ENCODE assay signal across 9 mouse cellular contexts in genomic region chr9:107295616-107296015, GRCm38 (mm10). TPM values are rescaled to one million over a fixed set of nuclear protein-coding genes. Genes with fewer than 3 reads are reported as not detected.
DNase-seq lines count a peak whose midpoint lies in the region; ATAC-seq and TF ChIP-seq lines count a peak whose summit lies in the region.
"Had no signal": no experiment of that assay in that cellular context is flagged by ENCODE, and none has a peak within 500 bp of the region (broad histone marks: within the 10 kb centered on the region; RNA-seq: fewer than 3 reads in every experiment).

No protein-coding gene starts in this region.

- DNase-seq in heart, embryonic 10.5 days (ENCODE audit: low spot score) = no peak
- no peak for DNase-seq in heart, adult 18-20 months
- no peak for DNase-seq in CH12.LX (ENCODE audit: extremely low read depth)
- no peak for DNase-seq in heart, postnatal 0 days (ENCODE audit: low spot score)
- DNase-seq in layer of hippocampus, adult 9-10 months (ENCODE audit: low spot score) = no peak
- no peak for DNase-seq in gastrocnemius, adult 18-20 months (ENCODE audit: low spot score)
- DNase-seq in urinary bladder, postnatal 36 days (ENCODE audit: low spot score in 2 of 2) = no peak

- in situ Hi-C loops in CH12.LX (cut with MboI; ENCODE audit: low pct_ligation_motif_present, low pct_unique_long_range_greater_than_20kb, low sequenced_read_pairs) = loop anchor here (5.0 to 25.0 kb wide), 3 partner anchors 42 to 633 kb away; partner anchors contain the start of genes Grm2 and Hemk1

- peaks cover 4% of the 10 kb centered on the region for H3K36me3 ChIP-seq in heart, embryonic 10.5 days
- H3K36me3 ChIP-seq in CH12.LX (replicated peaks in 1 of 2; ENCODE audit: control insufficient read depth in 1 of 2, insufficient read depth in 1 of 2, low read length in 1 of 2) = peaks cover 4 to 9% of the 10 kb centered on the region in 2 experiments
- peaks cover 9% of the 10 kb centered on the region for H3K36me3 ChIP-seq in heart, postnatal 0 days (replicated peaks; ENCODE audit: control insufficient read depth, insufficient read depth, low read length)
- peaks cover 5% of the 10 kb centered on the region for H3K36me3 ChIP-seq in lung, embryonic 16.5 days (ENCODE audit: control insufficient read depth, insufficient read depth, low read length)

- no peaks in the 10 kb centered on the region for H3K9me3 ChIP-seq in heart, embryonic 10.5 days
- H3K9me3 ChIP-seq in CH12.LX (replicated peaks; ENCODE audit: low read length) = no peaks in the 10 kb centered on the region
- H3K9me3 ChIP-seq in heart, postnatal 0 days (replicated peaks; ENCODE audit: control insufficient read depth, low read length) = no peaks in the 10 kb centered on the region
- H3K9me3 ChIP-seq in lung, embryonic 16.5 days (ENCODE audit: control insufficient read depth, low read length) = no peaks in the 10 kb centered on the region

- ATAC-seq in heart, postnatal 0 days (ENCODE audit: insufficient read depth, low read depth) = no peak
- ATAC-seq in lung, embryonic 16.5 days (ENCODE audit: low read depth) = no peak

- H3K79me2 ChIP-seq in CH12.LX (replicated peaks; ENCODE audit: control insufficient read depth, extremely low read depth, insufficient read depth, poor library complexity, severe bottlenecking) = peaks cover 5% of the 10 kb centered on the region

- H3K4me1 ChIP-seq in heart, embryonic 10.5 days = peaks cover 43% of the 10 kb centered on the region
- peaks cover 22 to 24% of the 10 kb centered on the region in 2 experiments for H3K4me1 ChIP-seq in CH12.LX (ENCODE audit: control insufficient read depth in 1 of 2, insufficient read depth in 2 of 2)
- peaks cover 12% of the 10 kb centered on the region; the same call in 1 of the 2 replicates for H3K4me1 ChIP-seq in heart, postnatal 0 days (ENCODE audit: control insufficient read depth, insufficient read depth)
- peaks cover 15% of the 10 kb centered on the region for H3K4me1 ChIP-seq in lung, embryonic 16.5 days (replicated peaks; ENCODE audit: control insufficient read depth, insufficient read depth, low read length)

- no peak; the same call in 1 of the 2 replicates for TF ChIP-seq RAD21 in CH12.LX (IDR thresholded peaks at IDR 0.05; ENCODE audit: low read depth, low read length)

- TF ChIP-seq CTCF in CH12.LX (conservative IDR thresholded peaks at IDR 0.05 in 1 of 2, IDR thresholded peaks at IDR 0.05 in 1 of 2; ENCODE audit: low read depth in 2 of 2, low read length in 2 of 2) = no peak
- TF ChIP-seq CTCF in heart, postnatal 0 days (IDR thresholded peaks at IDR 0.05; ENCODE audit: low read depth) = no peak

- H3K27me3 ChIP-seq in heart, embryonic 10.5 days (ENCODE audit: insufficient read depth, poor library complexity, severe bottlenecking) = peaks cover 15% of the 10 kb centered on the region
- H3K27me3 ChIP-seq in CH12.LX (replicated peaks) = peaks cover 8% of the 10 kb centered on the region
- no peaks in the 10 kb centered on the region for H3K27me3 ChIP-seq in heart, postnatal 0 days (ENCODE audit: control insufficient read depth, insufficient read depth, low read length)
- H3K27me3 ChIP-seq in lung, embryonic 16.5 days (ENCODE audit: control insufficient read depth, insufficient read depth, low read depth, low read length) = no peaks in the 10 kb centered on the region
- H3K27me3 ChIP-seq: Patski had no signal

- WGBS in heart, embryonic 10.5 days = 35% methylated on average over 4 of the region's 4 CpGs
- 24% methylated on average over 4 of the region's 4 CpGs for WGBS in heart, postnatal 0 days
- 27% methylated on average over 4 of the region's 4 CpGs for WGBS in lung, embryonic 16.5 days

- H3K27ac ChIP-seq in heart, embryonic 10.5 days = peak overlapping the region; percentile 90; the same call in 1 of the 2 replicates
- peak overlapping the region; percentile 12; the same call in 1 of the 2 replicates for H3K27ac ChIP-seq in CH12.LX (ENCODE audit: insufficient read depth, low read depth)
- H3K27ac ChIP-seq in heart, postnatal 0 days (ENCODE audit: low read depth) = peak overlapping the region; percentile 94
- peak overlapping the region; percentile 78; the same call in 1 of the 2 replicates for H3K27ac ChIP-seq in lung, embryonic 16.5 days (ENCODE audit: low read length)

- H3K4me2 ChIP-seq in CH12.LX (ENCODE audit: insufficient read depth, low read depth, poor library complexity, severe bottlenecking) = peak overlapping the region; percentile 35
- H3K4me2 ChIP-seq in heart, postnatal 0 days (ENCODE audit: low read depth, low read length) = peak overlapping the region; percentile 89
- peak overlapping the region; percentile 91 for H3K4me2 ChIP-seq in lung, embryonic 16.5 days (ENCODE audit: low read depth, low read length)

- TF ChIP-seq POLR2A in CH12.LX (IDR thresholded peaks at IDR 0.05; ENCODE audit: low read depth, low read length) = no peak

- peak overlapping the region; percentile 94; the same call in 1 of the 2 replicates for H3K9ac ChIP-seq in CH12.LX (ENCODE audit: insufficient read depth, low read depth)
- H3K9ac ChIP-seq in heart, postnatal 0 days (replicated peaks; ENCODE audit: low read depth, low read length) = no peak overlapping the region
- H3K9ac ChIP-seq in lung, embryonic 16.5 days (ENCODE audit: low read length) = no peak overlapping the region

- dilution Hi-C loops in CH12.LX (cut with MboI; ENCODE audit: extremely low pct_ligation_motif_present, extremely low pct_unique_long_range_greater_than_20kb, low sequenced_read_pairs) = no loop called here

- peak overlapping the region; percentile 80 for H3K4me3 ChIP-seq in heart, embryonic 10.5 days
- H3K4me3 ChIP-seq in CH12.LX (replicated peaks in 1 of 3; ENCODE audit: low read depth in 2 of 3, low read length in 2 of 3, poor library complexity in 1 of 3) = peak overlapping the region; percentile 63 to 93 (median 73)
- peak overlapping the region; percentile 77 for H3K4me3 ChIP-seq in heart, postnatal 0 days (ENCODE audit: low read depth, low read length)
- H3K4me3 ChIP-seq in lung, embryonic 16.5 days (ENCODE audit: low read length) = peak overlapping the region; percentile 80; the same call in 1 of the 2 replicates

- no peak for TF ChIP-seq EP300 in CH12.LX (IDR thresholded peaks at IDR 0.05; ENCODE audit: low read length)
- no peak for TF ChIP-seq EP300 in heart, postnatal 0 days (IDR thresholded peaks at IDR 0.05; ENCODE audit: low read depth)

TF ChIP-seq in CH12.LX, 34 proteins besides CTCF, POLR2A, EP300 and RAD21 (continues in another document):
- TF ChIP-seq CHD2 (IDR thresholded peaks at IDR 0.05; ENCODE audit: low read length) = no peak
- TF ChIP-seq SIN3A (IDR thresholded peaks at IDR 0.05; ENCODE audit: low read length) = 0 out of 2 replicates have a peak, but pooled peaks have one; percentile 23
- no peak for TF ChIP-seq UBTF (IDR thresholded peaks at IDR 0.05; ENCODE audit: low read depth, low read length)
- TF ChIP-seq CHD1 (IDR thresholded peaks at IDR 0.05; ENCODE audit: low read depth, low read length) = 0 out of 2 replicates have a peak, but pooled peaks have one; percentile 46
- TF ChIP-seq MXI1 (IDR thresholded peaks at IDR 0.05; ENCODE audit: low read depth, low read length) = no peak
- TF ChIP-seq GABPA (IDR thresholded peaks at IDR 0.05; ENCODE audit: insufficient replicate concordance, low read depth, low read length) = no peak

RNA-seq across cellular contexts. Expression of gene Cish, which starts 0.2 kb away (rescaled TPM):
- polyA plus RNA-seq in heart, embryonic 10.5 days (2016; fragmentation: Nextera tagmentation; extraction: Ambion mirVana) = 9.4 and 13.2 TPM in 2 replicates
- total RNA-seq in heart, adult 18-20 months (2021) = 100 to 1,000 TPM; 120 to 131 TPM
- 1.7 and 3.5 TPM in 2 replicates for total RNA-seq in CH12.LX (2012; rRNA removed)
- 0.42 and 0.43 TPM in 2 replicates for total RNA-seq in CH12.LX (2014; rRNA removed)
- polyA plus RNA-seq in CH12.LX (2012; ENCODE audit: insufficient read length, low read depth) = 2.2 and 4.6 TPM in 2 replicates
- total RNA-seq in heart, postnatal 0 days (2014; rRNA removed; ENCODE audit: low replicate concordance) = 44.8 and 62.6 TPM in 2 replicates
- polyA plus RNA-seq in heart, postnatal 0 days (2015; fragmentation: Nextera tagmentation; extraction: Ambion mirVana) = 136 and 149 TPM in 2 replicates
- 19.3 and 20.5 TPM in 2 replicates for polyA plus RNA-seq in lung, embryonic 16.5 days (2015; fragmentation: Nextera tagmentation; extraction: Ambion mirVana)
- 1 to 10 TPM; 6.0 to 6.6 TPM for total RNA-seq in gastrocnemius, adult 18-20 months (2021)

RNA-seq across cellular contexts. Expression of gene Mapkapk3, which starts 5.9 kb away (rescaled TPM):
- polyA plus RNA-seq in heart, embryonic 10.5 days (2016; fragmentation: Nextera tagmentation; extraction: Ambion mirVana) = 7.1 and 10.1 TPM in 2 replicates
- 10 to 100 TPM; 29.4 to 30.3 TPM for total RNA-seq in heart, adult 18-20 months (2021)
- total RNA-seq in CH12.LX (2012; rRNA removed) = 33.3 and 39.8 TPM in 2 replicates
- 29.1 and 29.9 TPM in 2 replicates for total RNA-seq in CH12.LX (2014; rRNA removed)
- 30.1 and 33.1 TPM in 2 replicates for polyA plus RNA-seq in CH12.LX (2012; ENCODE audit: insufficient read length, low read depth)
- 14.8 and 24.0 TPM in 2 replicates for total RNA-seq in heart, postnatal 0 days (2014; rRNA removed; ENCODE audit: low replicate concordance)
- 13.0 and 15.1 TPM in 2 replicates for polyA plus RNA-seq in heart, postnatal 0 days (2015; fragmentation: Nextera tagmentation; extraction: Ambion mirVana)
- 17.8 and 20.6 TPM in 2 replicates for polyA plus RNA-seq in lung, embryonic 16.5 days (2015; fragmentation: Nextera tagmentation; extraction: Ambion mirVana)
- 10 to 100 TPM; 33.6 to 34.8 TPM for total RNA-seq in gastrocnemius, adult 18-20 months (2021)

RNA-seq across cellular contexts. Expression of gene Hemk1, which starts 42.5 kb away (rescaled TPM):
- polyA plus RNA-seq in heart, embryonic 10.5 days (2016; fragmentation: Nextera tagmentation; extraction: Ambion mirVana) = 13.4 and 14.6 TPM in 2 replicates
- 10 to 100 TPM; 20.4 to 22.7 TPM for total RNA-seq in heart, adult 18-20 months (2021)
- total RNA-seq in CH12.LX (2012; rRNA removed) (12.2 and 20.5 TPM in 2 replicates), CH12.LX (2014; rRNA removed) (10.8 and 12.1 TPM in 2 replicates)
- polyA plus RNA-seq in CH12.LX (2012; ENCODE audit: insufficient read length, low read depth) = 11.9 TPM in 2 replicates
- 4.8 and 28.7 TPM in 2 replicates for total RNA-seq in heart, postnatal 0 days (2014; rRNA removed; ENCODE audit: low replicate concordance)
- polyA plus RNA-seq in heart, postnatal 0 days (2015; fragmentation: Nextera tagmentation; extraction: Ambion mirVana) = 12.3 and 15.3 TPM in 2 replicates
- 11.5 and 12.4 TPM in 2 replicates for polyA plus RNA-seq in lung, embryonic 16.5 days (2015; fragmentation: Nextera tagmentation; extraction: Ambion mirVana)
- total RNA-seq in gastrocnemius, adult 18-20 months (2021) = 10 to 100 TPM; 11.8 to 13.3 TPM

RNA-seq across cellular contexts. Expression of gene 6430571L13Rik, which starts 44.8 kb away (rescaled TPM):
- polyA plus RNA-seq in heart, embryonic 10.5 days (2016; fragmentation: Nextera tagmentation; extraction: Ambion mirVana) = 0.74 and 1.2 TPM in 2 replicates
- total RNA-seq in heart, adult 18-20 months (2021) = 1 to 10 TPM; 3.5 to 5.3 TPM
- total RNA-seq in CH12.LX (2012; rRNA removed) (0.34 and 0.72 TPM in 2 replicates), CH12.LX (2014; rRNA removed) (0.11 TPM in 1 of 2 replicates, not detected in the other)
- polyA plus RNA-seq in CH12.LX (2012; ENCODE audit: insufficient read length, low read depth) = 0.09 and 0.10 TPM in 2 replicates
- 1.1 and 11.0 TPM in 2 replicates for total RNA-seq in heart, postnatal 0 days (2014; rRNA removed; ENCODE audit: low replicate concordance)
- 3.1 and 3.3 TPM in 2 replicates for polyA plus RNA-seq in heart, postnatal 0 days (2015; fragmentation: Nextera tagmentation; extraction: Ambion mirVana)
- polyA plus RNA-seq in lung, embryonic 16.5 days (2015; fragmentation: Nextera tagmentation; extraction: Ambion mirVana) = 0.83 and 0.85 TPM in 2 replicates
- total RNA-seq in gastrocnemius, adult 18-20 months (2021) = 10 to 100 TPM; 31.8 to 32.2 TPM

Comparison
In these comparisons a context has a peak if more than half of its experiments do, and no peak if none do; other contexts are left out.
1. H3K27ac ChIP-seq: peak in every context shown above with its lines; median percentile 94 in heart, postnatal 0 days; 90 in heart, embryonic 10.5 days; 78 in lung, embryonic 16.5 days; 12 in CH12.LX.
2. H3K4me2 ChIP-seq: peak in every context shown above with its lines; median percentile 91 in lung, embryonic 16.5 days; 89 in heart, postnatal 0 days; 35 in CH12.LX.